Mouse (Mus musculus) CH12.LX (cell line): ENCODE measurements around the gene Kif1a. TPM values are rescaled to one million over a fixed set of nuclear protein-coding genes. Genes with fewer than 3 reads are reported as not detected.

Experiments
- DNase-seq: peaks from one replicate; pipeline ENCODE4 v3.0.0-alpha.2; 2013; ENCODE audit errors: extremely low read depth
- H3K27ac ChIP-seq: 2 replicates; pipeline ENCODE4 v1.5.1; 2012; ENCODE audit warnings: low read depth, mild to moderate bottlenecking, control low read depth, moderate library complexity; ENCODE audit not compliant: insufficient read depth
- H3K27me3 ChIP-seq: replicated peaks from 2 replicates; pipeline ENCODE3; 2012; ENCODE audit warnings: inconsistent platforms
- H3K36me3 ChIP-seq, 2 experiments: replicated peaks in 1 of 2; 2 replicates each; pipeline versions ENCODE3 to v1.6.1; 2012; ENCODE audit warnings: inconsistent platforms in 1 of 2, low read length in 1 of 2, mild to moderate bottlenecking in 1 of 2, mixed read lengths in 1 of 2, moderate library complexity in 1 of 2; ENCODE audit not compliant: control insufficient read depth in 1 of 2, insufficient read depth in 1 of 2
- H3K4me1 ChIP-seq, 2 experiments: 2 replicates each; pipeline ENCODE4 v1.6.1; 2012; ENCODE audit warnings: inconsistent platforms in 1 of 2, moderate library complexity in 1 of 2; ENCODE audit not compliant: insufficient read depth in 2 of 2, control insufficient read depth in 1 of 2
- H3K4me2 ChIP-seq: 2 replicates; pipeline ENCODE4 v1.6.1; 2012; ENCODE audit warnings: low read depth, mild to moderate bottlenecking, control low read depth; ENCODE audit not compliant: poor library complexity, insufficient read depth, severe bottlenecking
- H3K4me3 ChIP-seq, 3 experiments: fragments of 150-350 bp in 1 of 3; sonication (generic) in 1 of 3; replicated peaks in 1 of 3; 2 replicates each; pipeline versions ENCODE3 to v1.5.1; 2011 to 2012; ENCODE audit warnings: low read depth in 2 of 3, low read length in 2 of 3, mild to moderate bottlenecking in 2 of 3, moderate library complexity in 2 of 3, control low read depth in 1 of 3, improper control_type of control experiment in 1 of 3, inconsistent platforms in 1 of 3, mixed read lengths in 1 of 3; ENCODE audit not compliant: poor library complexity in 1 of 3
- H3K79me2 ChIP-seq: replicated peaks from 2 replicates; pipeline ENCODE4 v1.6.1; 2012; ENCODE audit warnings: mild to moderate bottlenecking, moderate library complexity; ENCODE audit not compliant: control insufficient read depth, poor library complexity, insufficient read depth, severe bottlenecking; ENCODE audit errors: extremely low read depth
- H3K9ac ChIP-seq: 2 replicates; pipeline ENCODE4 v1.6.1; 2012; ENCODE audit warnings: low read depth, mild to moderate bottlenecking, control low read depth, moderate library complexity; ENCODE audit not compliant: insufficient read depth
- H3K9me3 ChIP-seq: replicated peaks from 2 replicates; pipeline ENCODE3; 2012; ENCODE audit warnings: low read length, inconsistent platforms, mixed read lengths
- ELF1 ChIP-seq: IDR thresholded peaks from 2 replicates; pipeline ENCODE4 v1.6.1; 2014; ENCODE audit warnings: low read depth, mild to moderate bottlenecking, inconsistent platforms, low read length, improper control_type of control experiment
- GABPA ChIP-seq: IDR thresholded peaks from 2 replicates; pipeline ENCODE4 v1.6.1; 2012; ENCODE audit warnings: low read depth, low read length, improper control_type of control experiment, inconsistent platforms; ENCODE audit not compliant: insufficient replicate concordance
- HCFC1 ChIP-seq: IDR thresholded peaks from 2 replicates; pipeline ENCODE4 v1.6.1; 2012; ENCODE audit warnings: low read depth, mild to moderate bottlenecking, inconsistent platforms, low read length, improper control_type of control experiment
- IRF4 ChIP-seq: IDR thresholded peaks from 2 replicates; pipeline ENCODE4 v1.6.1; 2014; ENCODE audit warnings: low read depth, mild to moderate bottlenecking, inconsistent platforms, low read length, improper control_type of control experiment
- JUN ChIP-seq: IDR thresholded peaks from 2 replicates; pipeline ENCODE4 v1.6.1; 2011; ENCODE audit warnings: low read depth, mild to moderate bottlenecking, low read length, improper control_type of control experiment, moderate library complexity; ENCODE audit not compliant: insufficient read depth
- MAFK ChIP-seq: IDR thresholded peaks from 2 replicates; pipeline ENCODE4 v1.6.1; 2011; ENCODE audit warnings: low read length, improper control_type of control experiment; ENCODE audit not compliant: insufficient replicate concordance
- MAX ChIP-seq: IDR thresholded peaks from 2 replicates; pipeline ENCODE4 v1.6.1; 2011; ENCODE audit warnings: low read length, improper control_type of control experiment
- MAZ ChIP-seq: IDR thresholded peaks from 2 replicates; pipeline ENCODE4 v1.6.1; 2012; ENCODE audit warnings: low read depth, mild to moderate bottlenecking, inconsistent platforms, low read length, improper control_type of control experiment, moderate library complexity
- MEF2A ChIP-seq: IDR thresholded peaks from 2 replicates; pipeline ENCODE4 v1.6.1; 2014; ENCODE audit warnings: low read depth, mild to moderate bottlenecking, inconsistent platforms, low read length, improper control_type of control experiment, borderline replicate concordance
- MXI1 ChIP-seq: IDR thresholded peaks from 2 replicates; pipeline ENCODE4 v1.6.1; 2011; ENCODE audit warnings: mild to moderate bottlenecking, low read depth, low read length, improper control_type of control experiment
- POLR2A ChIP-seq: IDR thresholded peaks from 2 replicates; pipeline ENCODE4 v1.6.1; 2011; ENCODE audit warnings: low read depth, mild to moderate bottlenecking, improper control_type of control experiment, low read length
- RAD21 ChIP-seq: IDR thresholded peaks from 2 replicates; pipeline ENCODE4 v1.6.1; 2011; ENCODE audit warnings: low read depth, mild to moderate bottlenecking, low read length, improper control_type of control experiment, moderate library complexity
- RCOR1 ChIP-seq: conservative IDR thresholded peaks from 2 replicates; pipeline ENCODE4 v1.6.1; 2012; ENCODE audit warnings: low read depth, mild to moderate bottlenecking, inconsistent platforms, low read length, improper control_type of control experiment
- SMC3 ChIP-seq: IDR thresholded peaks from 2 replicates; pipeline ENCODE4 v1.6.1; 2011; ENCODE audit warnings: low read depth, low read length, improper control_type of control experiment
- TBP ChIP-seq: conservative IDR thresholded peaks from 2 replicates; pipeline ENCODE4 v1.6.1; 2011; ENCODE audit warnings: low read depth, low read length, improper control_type of control experiment
- USF1 ChIP-seq: IDR thresholded peaks from 2 replicates; pipeline ENCODE4 v1.6.1; 2014; ENCODE audit warnings: low read depth, mild to moderate bottlenecking, inconsistent platforms, low read length, improper control_type of control experiment
- USF2 ChIP-seq: conservative IDR thresholded peaks from 2 replicates; pipeline ENCODE4 v1.6.1; 2011; ENCODE audit warnings: low read depth, low read length, improper control_type of control experiment
- ZC3H11A ChIP-seq: IDR thresholded peaks from 2 replicates; pipeline ENCODE4 v1.6.1; 2012; ENCODE audit warnings: low read depth, mild to moderate bottlenecking, inconsistent platforms, low read length, improper control_type of control experiment
- ZKSCAN1 ChIP-seq: IDR thresholded peaks from 2 replicates; pipeline ENCODE4 v1.6.1; 2012; ENCODE audit warnings: low read depth, inconsistent platforms, low read length, improper control_type of control experiment, borderline replicate concordance
- dilution Hi-C: fragments of 300-500 bp; cut with MboI; formaldehyde crosslinking; loops from 2 replicates; pipeline ENCODE4 v1.14.3; 2020; ENCODE audit warnings: low sequenced_read_pairs; ENCODE audit not compliant: extremely low pct_unique_long_range_greater_than_20kb, extremely low pct_ligation_motif_present
- in situ Hi-C: fragments of 300-500 bp; cut with MboI; formaldehyde crosslinking; loops from 3 replicates; pipeline ENCODE4 v1.14.3; 2019; ENCODE audit warnings: low sequenced_read_pairs, low pct_ligation_motif_present, low pct_unique_long_range_greater_than_20kb, mixed read lengths
- polyA plus RNA-seq: library from polyadenylated mRNA; unstranded; fragments of >175 nt; gene quantifications from 2 replicates; pipeline ENCODE4 v1.2.1, GENCODE M21; 2012; ENCODE audit warnings: low read depth; ENCODE audit not compliant: insufficient read length
- total RNA-seq, 2 experiments: library from RNA; depleted of rRNA; stranded (reverse); fragments of 300-350 nt in 1 of 2; fragments of >200 nt in 1 of 2; gene quantifications; 2 replicates each; pipeline ENCODE4 v1.2.3; 2012 to 2014

Gene Kif1a
- total and polyA plus RNA-seq, 3 experiments = 0.17 to 0.61 (median 0.17) TPM

- no peaks in the 10 kb centered on the region for H3K79me2 ChIP-seq
- peaks cover 3 to 20% of the 10 kb centered on the region in 2 experiments for H3K4me1 ChIP-seq
- H3K4me2 ChIP-seq = no peak overlapping the region
- no peak for TF ChIP-seq TBP
- TF ChIP-seq USF2 = no peak
- no peak for TF ChIP-seq JUN
- TF ChIP-seq IRF4 = no peak
- TF ChIP-seq MXI1 = no peak
- no peak for TF ChIP-seq MAZ
- TF ChIP-seq GABPA = no peak
- TF ChIP-seq ELF1 = no peak
- TF ChIP-seq MAX = no peak
- TF ChIP-seq HCFC1 = no peak
- no peak for TF ChIP-seq SMC3
- TF ChIP-seq MAFK = no peak
- TF ChIP-seq ZKSCAN1 = no peak
- no peak for TF ChIP-seq ZC3H11A
- no peak for TF ChIP-seq POLR2A
- TF ChIP-seq MEF2A = no peak
- TF ChIP-seq USF1 = no peak
- TF ChIP-seq RCOR1 = no peak
- H3K27ac ChIP-seq = no peak overlapping the region
- no peak overlapping the region for H3K4me3 ChIP-seq
- no peak for DNase-seq
- no peak overlapping the region for H3K9ac ChIP-seq
- no peaks in the 10 kb centered on the region for H3K36me3 ChIP-seq
- dilution Hi-C loops (no loop called here), in situ Hi-C loops (no loop called here)
- no peaks in the 10 kb centered on the region for H3K9me3 ChIP-seq
- H3K27me3 ChIP-seq = peaks cover 38% of the 10 kb centered on the region
These were observed 36.1 kb downstream of the Kif1a start for GRCm38 (mm10) chr1:93065654-93066053.

- TF ChIP-seq MAZ (no peak), USF1 (no peak), RAD21 (no peak), JUN (no peak), HCFC1 (no peak)
These were observed 38.1 kb downstream of the Kif1a start for GRCm38 (mm10) chr1:93063694-93064093.

More at GRCm38 (mm10) chr1:93063694-93064093, 38.1 kb downstream of the Kif1a start:
- H3K9ac ChIP-seq = no peak overlapping the region
- peaks cover 47% of the 10 kb centered on the region for H3K27me3 ChIP-seq
- no peak overlapping the region for H3K27ac ChIP-seq
- H3K4me3 ChIP-seq = no peak overlapping the region
- no peaks in the 10 kb centered on the region for H3K36me3 ChIP-seq
- DNase-seq = no peak
- H3K4me2 ChIP-seq = no peak overlapping the region
- no peaks in the 10 kb centered on the region for H3K9me3 ChIP-seq
- in situ Hi-C loops = no loop called here
- H3K79me2 ChIP-seq = no peaks in the 10 kb centered on the region
- dilution Hi-C loops = no loop called here
- peaks cover 0 to 8% of the 10 kb centered on the region in 2 experiments; a peak in 2 of 4 replicates for H3K4me1 ChIP-seq
